Comparison of ENCODE assay signal across 8 mouse cellular contexts in the genomic region with DNA sequence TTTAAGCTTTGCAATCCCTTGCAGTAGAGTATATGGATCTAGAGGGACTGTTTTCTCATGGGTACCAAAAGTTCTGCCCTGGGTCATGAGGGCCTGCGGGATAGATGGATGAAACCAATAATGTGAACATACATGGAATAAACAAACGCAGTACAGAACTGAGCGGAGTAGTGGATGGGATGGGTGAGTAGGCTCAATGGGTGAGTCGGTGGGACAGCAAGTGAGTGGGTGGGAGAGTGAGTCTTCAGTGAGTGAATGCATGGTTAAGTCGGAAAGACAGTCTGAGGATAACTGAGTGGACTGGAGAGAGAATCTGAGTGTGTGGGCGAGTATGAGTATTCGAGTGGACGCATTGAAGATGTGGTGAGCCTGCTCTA. TPM values are rescaled to one million over a fixed set of nuclear protein-coding genes. Genes with fewer than 3 reads are reported as not detected.
DNase-seq lines count a peak whose midpoint lies in the region; ATAC-seq and TF ChIP-seq lines count a peak whose summit lies in the region.

No protein-coding gene starts in this region.

- peak; percentile 15; the same call in 1 of the 2 replicates for ATAC-seq in kidney, embryonic 14.5 days (ENCODE audit: low FRiP score, low TSS enrichment)
- ATAC-seq in embryonic facial prominence, embryonic 12.5 days (ENCODE audit: insufficient number of reproducible peaks, insufficient read depth, low FRiP score, low TSS enrichment) = peak; percentile 39; the same call in 1 of the 2 replicates
- no peak for ATAC-seq in intestine, embryonic 14.5 days (replicated peaks; ENCODE audit: low FRiP score, low TSS enrichment, low read depth)
- no peak for ATAC-seq in CD4-positive, CD25-positive, alpha-beta regulatory T cell, adult 4 months

- WGBS in kidney, embryonic 14.5 days = 31% methylated on average over 8 of the region's 8 CpGs
- 25% methylated on average over 8 of the region's 8 CpGs for WGBS in embryonic facial prominence, embryonic 12.5 days
- WGBS in intestine, embryonic 14.5 days = 28% methylated on average over 8 of the region's 8 CpGs

- no peaks in the 10 kb centered on the region for H3K27me3 ChIP-seq in kidney, embryonic 14.5 days (ENCODE audit: control insufficient read depth, insufficient read depth, low read length)
- H3K27me3 ChIP-seq in embryonic facial prominence, embryonic 12.5 days = 0 out of 2 replicates have a peak, but pooled peaks cover 3% of the 10 kb centered on the region
- H3K27me3 ChIP-seq in intestine, embryonic 14.5 days (replicated peaks; ENCODE audit: control insufficient read depth, insufficient read depth, low read length) = peaks cover 24% of the 10 kb centered on the region
- no peaks in the 10 kb centered on the region for H3K27me3 ChIP-seq in myocyte (ENCODE audit: control insufficient read depth, insufficient read depth, insufficient read length)

- H3K9me3 ChIP-seq in kidney, embryonic 14.5 days (ENCODE audit: control insufficient read depth, low read length) = no peaks in the 10 kb centered on the region
- H3K9me3 ChIP-seq in embryonic facial prominence, embryonic 12.5 days = no peaks in the 10 kb centered on the region
- no peaks in the 10 kb centered on the region for H3K9me3 ChIP-seq in intestine, embryonic 14.5 days (ENCODE audit: control insufficient read depth, low read length)

- peak overlapping the region; percentile 67 for H3K4me3 ChIP-seq in kidney, embryonic 14.5 days (ENCODE audit: low read length)
- H3K4me3 ChIP-seq in embryonic facial prominence, embryonic 12.5 days = peak overlapping the region; percentile 88
- H3K4me3 ChIP-seq in intestine, embryonic 14.5 days (ENCODE audit: low read depth, low read length) = peak overlapping the region; percentile 54
- H3K4me3 ChIP-seq in myocyte = peak overlapping the region; percentile 28

- H3K79me2 ChIP-seq in myocyte (ENCODE audit: control insufficient read depth, insufficient read depth) = no peaks in the 10 kb centered on the region

- H3K27ac ChIP-seq in kidney, embryonic 14.5 days (ENCODE audit: low read depth, low read length) = no peak overlapping the region
- H3K27ac ChIP-seq in embryonic facial prominence, embryonic 12.5 days = peak overlapping the region; percentile 90; the same call in 1 of the 2 replicates
- no peak overlapping the region for H3K27ac ChIP-seq in intestine, embryonic 14.5 days (ENCODE audit: low read depth)

- peaks cover 7% of the 10 kb centered on the region for H3K4me1 ChIP-seq in kidney, embryonic 14.5 days (ENCODE audit: control insufficient read depth, insufficient read depth, low read length)
- peaks cover 26% of the 10 kb centered on the region for H3K4me1 ChIP-seq in embryonic facial prominence, embryonic 12.5 days
- H3K4me1 ChIP-seq in intestine, embryonic 14.5 days (replicated peaks; ENCODE audit: control insufficient read depth, insufficient read depth, low read length) = peaks cover 4% of the 10 kb centered on the region; the same call in 1 of the 2 replicates

- H3K4me2 ChIP-seq in kidney, embryonic 14.5 days (replicated peaks; ENCODE audit: low read depth, low read length) = peak overlapping the region; percentile 81
- peak overlapping the region; percentile 85 for H3K4me2 ChIP-seq in embryonic facial prominence, embryonic 12.5 days (replicated peaks)
- H3K4me2 ChIP-seq in intestine, embryonic 14.5 days (ENCODE audit: low read length) = peak overlapping the region; percentile 90
- peak overlapping the region; percentile 84 for H3K4me2 ChIP-seq in myocyte (ENCODE audit: low read depth)

- H3ac ChIP-seq in myocyte (ENCODE audit: control insufficient read depth, insufficient read length) = peak overlapping the region; percentile 23

- no peaks in the 10 kb centered on the region for H3K36me3 ChIP-seq in kidney, embryonic 14.5 days (ENCODE audit: control insufficient read depth, insufficient read depth, low read length)
- H3K36me3 ChIP-seq in embryonic facial prominence, embryonic 12.5 days = no peaks in the 10 kb centered on the region
- no peaks in the 10 kb centered on the region for H3K36me3 ChIP-seq in intestine, embryonic 14.5 days (ENCODE audit: control insufficient read depth, insufficient read depth, low read length)
- H3K36me3 ChIP-seq in myocyte (ENCODE audit: control insufficient read depth, insufficient read depth) = no peaks in the 10 kb centered on the region

- TF ChIP-seq POLR2A in myocyte (IDR thresholded peaks at IDR 0.05; ENCODE audit: insufficient read length, low read depth) = no peak

- peak overlapping the region; percentile 79; the same call in 1 of the 2 replicates for H3K9ac ChIP-seq in kidney, embryonic 14.5 days (ENCODE audit: low read depth, low read length)
- H3K9ac ChIP-seq in embryonic facial prominence, embryonic 12.5 days = peak overlapping the region; percentile 91
- H3K9ac ChIP-seq in intestine, embryonic 14.5 days (ENCODE audit: low read length) = peak overlapping the region; percentile 53

- no peak for DNase-seq in kidney, postnatal 10 days
- no peak for DNase-seq in intestine, embryonic 14.5 days (ENCODE audit: low spot score)
- DNase-seq in MN1 (ENCODE audit: low spot score) = no peak
- no peak for DNase-seq in right cerebral cortex, postnatal 4 days

TF ChIP-seq in myocyte, 11 proteins besides CTCF, POLR2A, EP300 and RAD21:
- no peak for TF ChIP-seq E2F4 (IDR thresholded peaks at IDR 0.05; ENCODE audit: insufficient read depth)
- no peak for TF ChIP-seq TCF12 (IDR thresholded peaks at IDR 0.05; ENCODE audit: insufficient read depth, poor library complexity, severe bottlenecking)
- TF ChIP-seq POLR2AphosphoS2 (IDR thresholded peaks at IDR 0.05; ENCODE audit: insufficient read length, low read depth) = no peak
- TF ChIP-seq MYOD1 (IDR thresholded peaks at IDR 0.05; ENCODE audit: control insufficient read depth in 1 of 3, insufficient read length in 2 of 3, low read depth in 2 of 3) = no peak
- TF ChIP-seq TCF3 (IDR thresholded peaks at IDR 0.05; ENCODE audit: insufficient read length, low read depth) = no peak
- no peak for TF ChIP-seq SRF (IDR thresholded peaks at IDR 0.05; ENCODE audit: control insufficient read depth, insufficient read length, low read depth)
- no peak for TF ChIP-seq USF1 (IDR thresholded peaks at IDR 0.05; ENCODE audit: low read depth)

RNA-seq across cellular contexts. Expression of gene Gxylt2, which starts 0.3 kb away (rescaled TPM):
- 12.1 and 12.4 TPM in 2 replicates for polyA plus RNA-seq in kidney, embryonic 14.5 days (2014; fragmentation: Nextera tagmentation; extraction: Ambion mirVana)
- polyA plus RNA-seq in embryonic facial prominence, embryonic 12.5 days (2016; fragmentation: Nextera tagmentation; extraction: Ambion mirVana) = 23.5 and 24.1 TPM in 2 replicates
- 1.2 and 1.4 TPM in 2 replicates for polyA plus RNA-seq in intestine, embryonic 14.5 days (2014; fragmentation: Nextera tagmentation; extraction: Ambion mirVana)
- polyA plus RNA-seq in myocyte (2012; fragmentation: generic; extraction: Trizol) = 2.2 TPM
- polyA plus RNA-seq in CD4-positive, CD25-positive, alpha-beta regulatory T cell, adult 4 months (2017; shearing (Covaris generic)) = under 1 TPM in 1 of 2 experiments, not detected in 1; 0.17 TPM

RNA-seq across cellular contexts. Expression of gene Shq1, which starts 33.2 kb away (rescaled TPM):
- 13.8 and 20.1 TPM in 2 replicates for polyA plus RNA-seq in kidney, embryonic 14.5 days (2014; fragmentation: Nextera tagmentation; extraction: Ambion mirVana)
- polyA plus RNA-seq in embryonic facial prominence, embryonic 12.5 days (2016; fragmentation: Nextera tagmentation; extraction: Ambion mirVana) = 17.2 and 18.6 TPM in 2 replicates
- 16.6 and 18.6 TPM in 2 replicates for polyA plus RNA-seq in intestine, embryonic 14.5 days (2014; fragmentation: Nextera tagmentation; extraction: Ambion mirVana)
- polyA plus RNA-seq in myocyte (2012; fragmentation: generic; extraction: Trizol) = 6.6 TPM
- polyA plus RNA-seq in CD4-positive, CD25-positive, alpha-beta regulatory T cell, adult 4 months (2017; shearing (Covaris generic)) = 10 to 100 TPM; 10.0 to 11.7 TPM

Comparison
In these comparisons a context has a peak if more than half of its experiments do, and no peak if none do; other contexts are left out.
1. ATAC-seq: peak in kidney, embryonic 14.5 days (single experiment) and embryonic facial prominence, embryonic 12.5 days (single experiment); none in intestine, embryonic 14.5 days (single experiment) and CD4-positive, CD25-positive, alpha-beta regulatory T cell, adult 4 months (single experiment).
2. H3K4me3 ChIP-seq: peak in every context shown above with its lines; median percentile 88 in embryonic facial prominence, embryonic 12.5 days; 67 in kidney, embryonic 14.5 days; 54 in intestine, embryonic 14.5 days; 28 in myocyte.
3. Peak in every context shown above with its lines, with median percentiles within 50 percentile points of each other: H3K4me2 ChIP-seq and H3K9ac ChIP-seq.